Comparison of ENCODE assay signal across 16 mouse cellular contexts in genomic region chr2:143018591-143019130, GRCm38 (mm10). TPM values are rescaled to one million over a fixed set of nuclear protein-coding genes. Genes with fewer than 3 reads are reported as not detected.
DNase-seq lines count a peak whose midpoint lies in the region; ATAC-seq and TF ChIP-seq lines count a peak whose summit lies in the region.
"Had no signal": no experiment of that assay in that cellular context is flagged by ENCODE, and none has a peak within 500 bp of the region (broad histone marks: within the 10 kb centered on the region; RNA-seq: fewer than 3 reads in every experiment).

No protein-coding gene starts in this region.

- H3K4me1 ChIP-seq in kidney, embryonic 14.5 days (ENCODE audit: control insufficient read depth, insufficient read depth, low read length) = peaks cover 11% of the 10 kb centered on the region; the same call in 1 of the 2 replicates
- H3K4me1 ChIP-seq in embryonic facial prominence, embryonic 13.5 days = peaks cover 16% of the 10 kb centered on the region
- H3K4me1 ChIP-seq: heart, embryonic 10.5 days; hindbrain, embryonic 12.5 days; midbrain, embryonic 12.5 days had no signal

- H3K79me2 ChIP-seq in myocyte (ENCODE audit: control insufficient read depth, insufficient read depth) = no peaks in the 10 kb centered on the region

- DNase-seq in kidney, postnatal 25 days = no peak
- peak; percentile 32 for DNase-seq in brain, embryonic 14.5 days (ENCODE audit: low read depth)
- no peak for DNase-seq in heart, postnatal 10 days
- no peak for DNase-seq in MN1 (ENCODE audit: low spot score)
- DNase-seq: adrenal gland, adult 8-10 months; cerebellum, adult 18-20 months had no signal

- no peak overlapping the region for H3K4me2 ChIP-seq in kidney, embryonic 14.5 days (replicated peaks; ENCODE audit: low read depth, low read length)
- peak overlapping the region; percentile 22 for H3K4me2 ChIP-seq in embryonic facial prominence, embryonic 13.5 days
- H3K4me2 ChIP-seq in myocyte (ENCODE audit: low read depth) = peak overlapping the region; percentile 3
- H3K4me2 ChIP-seq: hindbrain, embryonic 12.5 days; midbrain, embryonic 12.5 days had no signal

- no peak for TF ChIP-seq POLR2A in brain, embryonic 14.5 days (IDR thresholded peaks at IDR 0.05; ENCODE audit: borderline replicate concordance, extremely low read depth, insufficient read depth, insufficient read length, poor library complexity, severe bottlenecking)
- no peak for TF ChIP-seq POLR2A in myocyte (IDR thresholded peaks at IDR 0.05; ENCODE audit: insufficient read length, low read depth)

- TF ChIP-seq CTCF in brain, embryonic 14.5 days (IDR thresholded peaks at IDR 0.05; ENCODE audit: borderline replicate concordance, extremely low read depth, insufficient read depth, insufficient read length) = no peak

- intact Hi-C loops in heart, postnatal 10 days (cut with DNase I) = no loop called here

- H3K36me3 ChIP-seq in kidney, embryonic 14.5 days (ENCODE audit: control insufficient read depth, insufficient read depth, low read length) = no peaks in the 10 kb centered on the region
- no peaks in the 10 kb centered on the region for H3K36me3 ChIP-seq in embryonic facial prominence, embryonic 13.5 days
- H3K36me3 ChIP-seq in myocyte (ENCODE audit: control insufficient read depth, insufficient read depth) = no peaks in the 10 kb centered on the region
- H3K36me3 ChIP-seq: heart, embryonic 10.5 days; hindbrain, embryonic 12.5 days; midbrain, embryonic 12.5 days had no signal

- H3K4me3 ChIP-seq in kidney, embryonic 14.5 days (ENCODE audit: low read length) = no peak overlapping the region
- no peak overlapping the region for H3K4me3 ChIP-seq in embryonic facial prominence, embryonic 13.5 days
- no peak overlapping the region for H3K4me3 ChIP-seq in myocyte
- H3K4me3 ChIP-seq: heart, embryonic 10.5 days; hindbrain, embryonic 12.5 days; layer of hippocampus, adult 2 months; midbrain, embryonic 12.5 days had no signal

- H3K9me3 ChIP-seq in kidney, embryonic 14.5 days (ENCODE audit: control insufficient read depth, low read length) = peaks cover 2% of the 10 kb centered on the region; the same call in 1 of the 2 replicates
- no peaks in the 10 kb centered on the region for H3K9me3 ChIP-seq in embryonic facial prominence, embryonic 13.5 days
- H3K9me3 ChIP-seq: heart, embryonic 10.5 days; hindbrain, embryonic 12.5 days; midbrain, embryonic 12.5 days had no signal

- WGBS in kidney, embryonic 14.5 days = 7% methylated on average over 5 of the region's 5 CpGs
- 9% methylated on average over 5 of the region's 5 CpGs for WGBS in embryonic facial prominence, embryonic 13.5 days

- no peak overlapping the region for H3K9ac ChIP-seq in kidney, embryonic 14.5 days (ENCODE audit: low read depth, low read length)
- no peak overlapping the region for H3K9ac ChIP-seq in embryonic facial prominence, embryonic 13.5 days
- H3K9ac ChIP-seq: hindbrain, embryonic 12.5 days; midbrain, embryonic 12.5 days had no signal

- ATAC-seq in kidney, embryonic 14.5 days (ENCODE audit: low FRiP score, low TSS enrichment) = peak; percentile 92
- peak; percentile 52 for ATAC-seq in embryonic facial prominence, embryonic 13.5 days (ENCODE audit: insufficient number of reproducible peaks, insufficient read depth, low FRiP score, low TSS enrichment, low read depth)
- ATAC-seq: CD4-positive, CD25-positive, alpha-beta regulatory T cell, adult 4 months had no signal

- no peak overlapping the region for H3ac ChIP-seq in myocyte (ENCODE audit: control insufficient read depth, insufficient read length)

- H3K27ac ChIP-seq in kidney, embryonic 14.5 days (ENCODE audit: low read depth, low read length) = peak overlapping the region; percentile 32; the same call in 1 of the 2 replicates
- H3K27ac ChIP-seq in embryonic facial prominence, embryonic 13.5 days = no peak overlapping the region; the same call in 1 of the 2 replicates
- H3K27ac ChIP-seq: heart, embryonic 10.5 days; hindbrain, embryonic 12.5 days; layer of hippocampus, adult 2 months; midbrain, embryonic 12.5 days had no signal

- H3K27me3 ChIP-seq in kidney, embryonic 14.5 days (ENCODE audit: control insufficient read depth, insufficient read depth, low read length) = no peaks in the 10 kb centered on the region
- no peaks in the 10 kb centered on the region for H3K27me3 ChIP-seq in embryonic facial prominence, embryonic 13.5 days
- H3K27me3 ChIP-seq in myocyte (ENCODE audit: control insufficient read depth, insufficient read depth, insufficient read length) = no peaks in the 10 kb centered on the region
- H3K27me3 ChIP-seq: hindbrain, embryonic 12.5 days; midbrain, embryonic 12.5 days had no signal

TF ChIP-seq in myocyte, 11 proteins besides CTCF, POLR2A, EP300 and RAD21:
- TF ChIP-seq MAX (IDR thresholded peaks at IDR 0.05; ENCODE audit: low read depth) = no peak
- TF ChIP-seq E2F4 (IDR thresholded peaks at IDR 0.05; ENCODE audit: insufficient read depth) = no peak
- TF ChIP-seq MYOG (IDR thresholded peaks at IDR 0.05; ENCODE audit: control insufficient read depth in 1 of 3, insufficient read depth in 1 of 3, insufficient read length in 2 of 3, low read depth in 2 of 3) = no peak
- no peak for TF ChIP-seq SRF (IDR thresholded peaks at IDR 0.05; ENCODE audit: control insufficient read depth, insufficient read length, low read depth)

RNA-seq across cellular contexts. Expression of gene Snrpb2, which starts 44.2 kb away (rescaled TPM):
- polyA plus RNA-seq in kidney, embryonic 14.5 days (2014; fragmentation: Nextera tagmentation; extraction: Ambion mirVana) = 102 and 136 TPM in 2 replicates
- polyA plus RNA-seq in brain, embryonic 14.5 days (2012; rRNA removed) = 40.8 and 43.1 TPM in 2 replicates
- polyA plus RNA-seq in embryonic facial prominence, embryonic 13.5 days (2015; fragmentation: Nextera tagmentation; extraction: Ambion mirVana) = 104 and 106 TPM in 2 replicates
- polyA plus RNA-seq in myocyte (2012; fragmentation: generic; extraction: Trizol) = 21.0 TPM
- 10 to 100 TPM; 29.7 to 32.5 TPM for total RNA-seq in heart, postnatal 10 days (2021)

RNA-seq across cellular contexts. Expression of gene Otor, which starts 59.6 kb away (rescaled TPM):
- 0.23 and 0.41 TPM in 2 replicates for polyA plus RNA-seq in kidney, embryonic 14.5 days (2014; fragmentation: Nextera tagmentation; extraction: Ambion mirVana)
- 1.1 TPM in 2 replicates for polyA plus RNA-seq in brain, embryonic 14.5 days (2012; rRNA removed)
- polyA plus RNA-seq in embryonic facial prominence, embryonic 13.5 days (2015; fragmentation: Nextera tagmentation; extraction: Ambion mirVana) = 30.6 and 33.4 TPM in 2 replicates
- not detected for polyA plus RNA-seq in myocyte (2012; fragmentation: generic; extraction: Trizol)
- not detected for total RNA-seq in heart, postnatal 10 days (2021)
- total RNA-seq: adrenal gland, adult 8-10 months; layer of hippocampus, adult 2 months; left cerebral cortex, postnatal 25 days had no signal
- polyA plus RNA-seq: CD4-positive, CD25-positive, alpha-beta regulatory T cell, adult 4 months; small intestine, adult 2 months had no signal

Comparison
In these comparisons a context has a peak if more than half of its experiments do, and no peak if none do; other contexts are left out.
1. RNA of gene Otor, which starts 59.6 kb away (polyA plus RNA-seq): 30.6 to 33.4 TPM in embryonic facial prominence, embryonic 13.5 days; 1.1 TPM in brain, embryonic 14.5 days, 0.23 to 0.41 TPM in kidney, embryonic 14.5 days and not detected in myocyte (single experiment); every median in the first group is over 10 times any median in the second.